Mouse (Mus musculus) heart, adult 2 months (tissue): ENCODE results near the gene Defb25. TPM values are rescaled to one million over a fixed set of nuclear protein-coding genes. Genes with fewer than 3 reads are reported as not detected.
A peak's percentile ranks its signal among the peaks of the same experiment; 100 is the strongest.

Experiments
- DNase-seq, 2 experiments: peaks; one replicate each; pipeline ENCODE4 v3.0.0; 2021
- H3K27ac ChIP-seq: fragments of 200-600 bp; 2 replicates; pipeline ENCODE4 v1.8.1; 2022
- H3K27me3 ChIP-seq: fragments of 200-500 bp; 2 replicates; pipeline ENCODE4 v1.6.1; 2012; ENCODE audit warnings: mild to moderate bottlenecking, low read length, inconsistent platforms, mixed read lengths; ENCODE audit not compliant: control insufficient read depth, insufficient read depth
- H3K36me3 ChIP-seq: fragments of 200-500 bp; 2 replicates; pipeline ENCODE4 v1.6.1; 2012; ENCODE audit warnings: low read length, inconsistent platforms; ENCODE audit not compliant: control insufficient read depth, insufficient read depth
- H3K4me1 ChIP-seq: fragments of 200-500 bp; 2 replicates; pipeline ENCODE4 v1.6.1; 2011; ENCODE audit warnings: low read length; ENCODE audit not compliant: control insufficient read depth, insufficient read depth
- H3K4me3 ChIP-seq: fragments of 200-600 bp; 2 replicates; pipeline ENCODE4 v1.8.1; 2022
- H3K79me2 ChIP-seq: fragments of 200-500 bp; replicated peaks from 2 replicates; pipeline ENCODE4 v1.6.1; 2012; ENCODE audit warnings: mild to moderate bottlenecking, inconsistent platforms, low read length, moderate library complexity, mixed read lengths; ENCODE audit not compliant: control insufficient read depth, insufficient read depth
- H3K9ac ChIP-seq: fragments of 200-500 bp; 2 replicates; pipeline ENCODE4 v1.6.1; 2012; ENCODE audit warnings: low read depth, mild to moderate bottlenecking, control low read depth, inconsistent platforms, low read length, mixed read lengths
- CTCF ChIP-seq: fragments of 200-600 bp; IDR thresholded peaks from 2 replicates; pipeline ENCODE4 v1.8.1; 2022; ENCODE audit warnings: antibody characterized with exemption, mild to moderate bottlenecking, moderate library complexity
- EP300 ChIP-seq: fragments of 200-500 bp; IDR thresholded peaks from 2 replicates; pipeline ENCODE4 v1.6.1; 2011; ENCODE audit warnings: low read depth, low read length, control low read depth; ENCODE audit not compliant: insufficient read depth
- POLR2A ChIP-seq: fragments of 200-500 bp; IDR thresholded peaks from 2 replicates; pipeline ENCODE4 v1.6.1; 2011; ENCODE audit warnings: mild to moderate bottlenecking, low read depth, low read length, control low read depth; ENCODE audit not compliant: insufficient read depth
- WGBS: fragments of 180-500 bp; shearing (Covaris S2); methylation state at CpG from one replicate; pipeline ENCODE4 v1.1.7; 2018; 5-methylcytosine and 5-hydroxymethylcytosine counted together
- intact Hi-C: fragments of 180-260 bp; cut with DNase I; formaldehyde crosslinking; loops from one replicate; pipeline ENCODE4 v1.15.1; 2025
- polyA plus RNA-seq: library from polyadenylated mRNA; depleted of rRNA; stranded (reverse); fragments of >200 nt; gene quantifications from 2 replicates; pipeline ENCODE4 v1.2.3, GENCODE M21; 2012
- total RNA-seq, 2 experiments: library from RNA; stranded (reverse); gene quantifications; 2 replicates each; pipeline ENCODE4 v1.2.3; 2021

The Defb25 gene
- total and polyA plus RNA-seq, 3 experiments = not detected

DNA sequence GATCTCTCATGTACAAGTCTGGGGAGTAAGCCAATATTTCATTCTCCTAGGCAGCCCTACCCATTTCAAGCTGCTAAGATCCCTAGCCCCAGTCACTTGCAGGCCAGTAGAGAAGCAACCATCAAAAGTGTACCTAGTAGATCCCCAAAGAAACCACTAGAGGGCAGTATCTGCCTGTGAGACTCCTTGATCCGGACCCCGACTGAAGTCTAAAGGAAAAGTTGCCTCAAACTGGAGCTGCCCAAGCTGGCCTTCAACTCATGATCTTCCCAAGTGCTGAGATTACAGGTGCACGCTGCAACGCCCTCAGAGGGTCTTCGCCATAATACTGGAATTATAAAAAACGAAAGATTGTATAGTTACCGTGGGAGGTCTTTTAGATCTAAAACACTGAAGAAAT is 7.3 kb downstream of the Defb25 start:
- intact Hi-C loops = loop anchor here (1.0 to 10.0 kb wide), 3 partner anchors 42 to 219 kb away; partner anchors contain the start of gene Bcl2l1
- 12% methylated on average over 7 of the region's 7 CpGs for WGBS
- H3K4me1 ChIP-seq = peaks cover 3% of the 10 kb centered on the region
- no peaks in the 10 kb centered on the region for H3K27me3 ChIP-seq
- DNase-seq = peak in 1 of 2 experiments; percentile 44
- TF ChIP-seq EP300 = peak; percentile 70
- no peak; the same call in 1 of the 2 replicates for TF ChIP-seq CTCF
- no peaks in the 10 kb centered on the region for H3K79me2 ChIP-seq
- no peak overlapping the region for H3K27ac ChIP-seq
- H3K9ac ChIP-seq = no peak overlapping the region
- no peak overlapping the region for H3K4me3 ChIP-seq
- no peaks in the 10 kb centered on the region for H3K36me3 ChIP-seq

DNA sequence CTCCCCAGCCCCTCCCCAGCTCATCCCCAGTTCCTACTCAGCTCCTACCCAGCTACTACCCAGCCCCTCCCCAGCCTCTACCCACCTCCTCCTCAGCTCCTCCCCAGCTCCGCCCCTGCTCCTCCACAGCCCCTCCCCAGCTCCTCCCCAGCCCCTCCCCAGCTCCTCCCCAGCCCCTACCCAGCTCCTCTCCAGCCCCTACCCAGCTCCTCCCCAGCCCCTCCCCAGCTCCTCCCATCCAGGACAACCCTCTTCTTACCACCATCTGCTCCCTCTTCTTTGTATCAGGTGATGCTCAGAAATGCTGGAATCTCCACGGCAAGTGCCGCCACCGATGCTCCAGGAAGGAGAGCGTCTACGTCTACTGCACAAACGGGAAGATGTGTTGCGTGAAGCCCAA is 10.7 kb downstream of the Defb25 start:
- Histone ChIP-seq H3K4me1 (no peaks in the 10 kb centered on the region; the same call in 1 of the 2 replicates), H3K9ac (no peak overlapping the region), H3K36me3 (no peaks in the 10 kb centered on the region), H3K27me3 (no peaks in the 10 kb centered on the region), H3K27ac (no peak overlapping the region), H3K79me2 (no peaks in the 10 kb centered on the region), H3K4me3 (no peak overlapping the region)
- WGBS = 51% methylated on average over 7 of the region's 8 CpGs
- DNase-seq = no peak
- TF ChIP-seq POLR2A (no peak), EP300 (no peak), CTCF (no peak)
- intact Hi-C loops = loop anchor here (10.0 kb wide), 2 partner anchors 153 to 223 kb away; partner anchors contain the start of gene Bcl2l1

DNA sequence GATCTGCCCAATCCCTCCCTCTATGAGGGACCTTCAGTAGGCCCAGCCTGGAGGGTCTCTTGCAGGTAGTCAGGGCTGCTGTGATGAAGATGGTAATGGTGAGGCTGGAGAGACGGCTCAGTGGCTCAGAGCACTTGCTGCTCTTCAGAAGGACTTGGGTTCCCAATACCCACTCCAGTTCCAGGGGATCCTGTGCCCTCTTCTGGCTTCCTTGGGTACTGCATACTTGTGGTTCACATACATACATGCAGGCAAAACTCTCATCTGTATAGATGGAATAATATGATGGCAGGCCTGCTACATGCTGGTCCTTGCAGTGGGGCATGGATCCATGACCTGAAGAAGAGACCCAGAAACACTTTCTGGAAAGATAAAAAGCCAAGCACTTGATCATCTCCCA is 14.1 kb downstream of the Defb25 start:
- no peak for TF ChIP-seq EP300
- no peak overlapping the region for H3K9ac ChIP-seq
- no peak for DNase-seq
- no peak overlapping the region for H3K4me3 ChIP-seq
- 100% methylated on average over 1 of the region's 1 CpGs for WGBS
- H3K36me3 ChIP-seq = no peaks in the 10 kb centered on the region
- no peaks in the 10 kb centered on the region for H3K79me2 ChIP-seq
- H3K27ac ChIP-seq = no peak overlapping the region
- no peaks in the 10 kb centered on the region for H3K27me3 ChIP-seq
- no peaks in the 10 kb centered on the region for H3K4me1 ChIP-seq
- intact Hi-C loops = no loop called here

DNA sequence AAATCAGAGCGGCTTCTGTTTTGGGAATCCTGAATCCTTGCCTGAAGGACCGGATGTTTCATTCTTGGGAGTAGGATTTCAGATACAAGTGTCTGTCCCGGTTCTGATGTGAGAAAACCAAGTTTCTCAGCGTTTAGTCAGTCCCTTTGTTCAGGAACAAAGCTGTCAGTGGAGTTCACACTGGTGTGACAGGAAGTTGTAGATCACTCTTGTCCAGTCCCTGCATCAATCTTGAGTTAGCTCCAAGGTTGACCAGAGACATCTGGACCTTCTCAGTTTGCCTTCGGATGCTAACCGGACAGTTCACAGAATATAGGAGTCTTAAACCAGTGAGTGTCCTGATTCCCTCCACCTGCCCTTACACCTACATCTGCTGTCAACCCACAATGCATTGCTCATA is 15.1 kb downstream of the Defb25 start:
- Histone ChIP-seq H3K9ac (no peak overlapping the region), H3K27ac (no peak overlapping the region), H3K4me1 (no peaks in the 10 kb centered on the region), H3K79me2 (no peaks in the 10 kb centered on the region), H3K36me3 (no peaks in the 10 kb centered on the region), H3K4me3 (no peak overlapping the region), H3K27me3 (no peaks in the 10 kb centered on the region)
- no peak for DNase-seq
- WGBS = 52% methylated on average over 6 of the region's 6 CpGs
- no peak for TF ChIP-seq POLR2A
- TF ChIP-seq CTCF = no peak
- TF ChIP-seq EP300 = no peak
- intact Hi-C loops = no loop called here

DNA sequence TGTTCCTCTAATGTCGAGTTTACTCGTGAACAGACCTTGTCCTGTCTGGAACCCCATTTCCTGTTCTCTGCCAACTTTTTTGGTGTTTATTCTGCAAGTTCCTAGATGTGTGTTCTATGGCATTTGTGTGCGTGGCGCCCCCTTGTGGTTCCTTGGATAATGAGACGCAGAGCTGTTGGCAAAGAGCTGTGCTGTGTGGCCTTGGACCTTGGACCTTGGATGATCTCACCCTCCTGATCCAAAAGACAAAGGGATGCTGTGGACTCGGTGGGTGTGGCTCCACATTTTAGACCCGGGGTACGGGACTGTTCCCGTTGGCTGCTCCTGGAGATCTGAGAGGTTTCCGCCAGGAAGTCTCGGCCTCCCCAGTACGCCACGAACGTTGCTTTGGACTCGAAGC is 18.8 kb downstream of the Defb25 start, which contains the start of gene Defb36:
Gene Defb36 (plus strand): TSS at position 271 of the 400 bp plus-strand sequence.
- DNase-seq = peak; percentile 20 to 47
- intact Hi-C loops = loop anchor here (1.0 to 5.0 kb wide), 2 partner anchors 50 to 132 kb away; no protein-coding TSS in a partner anchor
- no peaks in the 10 kb centered on the region for H3K36me3 ChIP-seq
- no peaks in the 10 kb centered on the region for H3K4me1 ChIP-seq
- WGBS = 68% methylated on average over 15 of the region's 15 CpGs
- H3K79me2 ChIP-seq = no peaks in the 10 kb centered on the region
- H3K4me3 ChIP-seq = no peak within 1 kb of the TSS
- TF ChIP-seq EP300 (no peak), POLR2A (no peak), CTCF (peak; percentile 69)
- no peak within 1 kb of the TSS for H3K27ac ChIP-seq
- no peak within 1 kb of the TSS for H3K9ac ChIP-seq
- H3K27me3 ChIP-seq = no peaks in the 10 kb centered on the region

DNA sequence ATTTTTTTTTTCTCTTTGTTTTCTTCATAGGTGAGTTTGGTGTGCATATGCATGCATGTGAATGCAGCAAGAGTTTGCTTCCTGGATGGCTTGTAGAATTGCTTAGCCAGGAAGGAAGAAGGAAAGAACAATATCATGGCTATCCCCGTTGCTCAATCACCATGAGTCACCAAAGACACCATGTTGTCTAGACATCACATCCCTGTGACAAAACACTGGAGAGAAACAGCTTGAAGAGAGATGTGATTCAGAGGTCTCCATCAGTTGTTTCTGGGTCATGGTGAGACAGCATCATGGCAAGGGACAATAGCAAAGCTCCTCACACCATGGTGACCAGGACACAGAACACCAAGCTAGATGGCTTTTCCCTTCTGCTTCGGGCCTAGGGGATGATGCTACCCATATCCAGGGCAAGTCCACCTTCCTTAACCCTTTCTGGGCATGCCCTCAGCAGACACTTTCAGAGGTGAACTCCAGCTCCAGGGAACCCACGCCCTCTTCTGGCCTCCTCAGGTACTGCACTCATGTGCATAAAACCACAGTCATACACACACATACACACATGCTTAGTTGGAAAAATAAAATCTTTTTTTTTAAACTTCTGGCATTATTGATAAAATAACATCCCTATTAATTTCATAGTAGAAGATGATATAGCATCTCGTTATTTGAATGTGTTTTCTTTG is 21.4 kb downstream of the Defb25 start:
- intact Hi-C loops = loop anchor here (5.0 kb wide), 1 partner anchor 129 kb away; no protein-coding TSS in a partner anchor

More for the DNA sequence above, 21.4 kb downstream of the Defb25 start:
- Histone ChIP-seq H3K4me3 (no peak overlapping the region), H3K9ac (no peak overlapping the region), H3K27ac (no peak overlapping the region), H3K4me1 (no peaks in the 10 kb centered on the region), H3K79me2 (no peaks in the 10 kb centered on the region), H3K36me3 (no peaks in the 10 kb centered on the region), H3K27me3 (no peaks in the 10 kb centered on the region)
- DNase-seq = no peak
- TF ChIP-seq POLR2A (no peak), CTCF (peak; percentile 37), EP300 (no peak)
- 66% methylated on average over 4 of the region's 4 CpGs for WGBS
